Mouse (Mus musculus) testis, adult 2 months (tissue): ENCODE results near the gene Smco3.

Experiments
- CTCF ChIP-seq: fragments of 200-500 bp; IDR thresholded peaks from 2 replicates; pipeline ENCODE4 v1.5.1; 2012; ENCODE audit warnings: low read depth, mild to moderate bottlenecking, inconsistent platforms, low read length, moderate library complexity; ENCODE audit not compliant: control insufficient read depth, insufficient read depth, insufficient replicate concordance
- POLR2A ChIP-seq: fragments of 200-500 bp; IDR thresholded peaks from 2 replicates; pipeline ENCODE4 v1.6.1; 2012; ENCODE audit warnings: low read depth, mild to moderate bottlenecking, inconsistent platforms, low read length, moderate library complexity; ENCODE audit not compliant: control insufficient read depth

GRCm38 (mm10) chr6:136789391-136789971 is 45.8 kb downstream of the Smco3 start:
- no peak for TF ChIP-seq CTCF
- TF ChIP-seq POLR2A: no peak
